Mouse (Mus musculus) CH12.LX (cell line): ENCODE data around the gene Mea1. TPM values are rescaled to one million over a fixed set of nuclear protein-coding genes. Genes with fewer than 3 reads are reported as not detected.
A peak's percentile ranks its signal among the peaks of the same experiment; 100 is the strongest.

ENCODE experiments used
- DNase-seq: peaks from one replicate; pipeline ENCODE4 v3.0.0-alpha.2; 2013; ENCODE audit errors: extremely low read depth
- H3K27ac ChIP-seq: 2 replicates; pipeline ENCODE4 v1.5.1; 2012; ENCODE audit warnings: low read depth, mild to moderate bottlenecking, control low read depth, moderate library complexity; ENCODE audit not compliant: insufficient read depth
- H3K27me3 ChIP-seq: replicated peaks from 2 replicates; pipeline ENCODE3; 2012; ENCODE audit warnings: inconsistent platforms
- H3K36me3 ChIP-seq, 2 experiments: replicated peaks in 1 of 2; 2 replicates each; pipeline versions ENCODE3 to v1.6.1; 2012; ENCODE audit warnings: inconsistent platforms in 1 of 2, low read length in 1 of 2, mild to moderate bottlenecking in 1 of 2, mixed read lengths in 1 of 2, moderate library complexity in 1 of 2; ENCODE audit not compliant: control insufficient read depth in 1 of 2, insufficient read depth in 1 of 2
- H3K4me1 ChIP-seq, 2 experiments: 2 replicates each; pipeline ENCODE4 v1.6.1; 2012; ENCODE audit warnings: inconsistent platforms in 1 of 2, moderate library complexity in 1 of 2; ENCODE audit not compliant: insufficient read depth in 2 of 2, control insufficient read depth in 1 of 2
- H3K4me2 ChIP-seq: 2 replicates; pipeline ENCODE4 v1.6.1; 2012; ENCODE audit warnings: low read depth, mild to moderate bottlenecking, control low read depth; ENCODE audit not compliant: poor library complexity, insufficient read depth, severe bottlenecking
- H3K4me3 ChIP-seq, 3 experiments: fragments of 150-350 bp in 1 of 3; sonication (generic) in 1 of 3; replicated peaks in 1 of 3; 2 replicates each; pipeline versions ENCODE3 to v1.5.1; 2011 to 2012; ENCODE audit warnings: low read depth in 2 of 3, low read length in 2 of 3, mild to moderate bottlenecking in 2 of 3, moderate library complexity in 2 of 3, control low read depth in 1 of 3, improper control_type of control experiment in 1 of 3, inconsistent platforms in 1 of 3, mixed read lengths in 1 of 3; ENCODE audit not compliant: poor library complexity in 1 of 3
- H3K79me2 ChIP-seq: replicated peaks from 2 replicates; pipeline ENCODE4 v1.6.1; 2012; ENCODE audit warnings: mild to moderate bottlenecking, moderate library complexity; ENCODE audit not compliant: control insufficient read depth, poor library complexity, insufficient read depth, severe bottlenecking; ENCODE audit errors: extremely low read depth
- H3K9ac ChIP-seq: 2 replicates; pipeline ENCODE4 v1.6.1; 2012; ENCODE audit warnings: low read depth, mild to moderate bottlenecking, control low read depth, moderate library complexity; ENCODE audit not compliant: insufficient read depth
- H3K9me3 ChIP-seq: replicated peaks from 2 replicates; pipeline ENCODE3; 2012; ENCODE audit warnings: low read length, inconsistent platforms, mixed read lengths
- BHLHE40 ChIP-seq: IDR thresholded peaks from 2 replicates; pipeline ENCODE4 v1.6.1; 2011; ENCODE audit warnings: mild to moderate bottlenecking, low read depth, low read length, improper control_type of control experiment
- CTCF ChIP-seq, 2 experiments: IDR thresholded peaks in 1 of 2; conservative IDR thresholded peaks in 1 of 2; 2 replicates each; pipeline ENCODE4 v1.5.1; 2011 to 2012; ENCODE audit warnings: low read depth in 2 of 2, low read length in 2 of 2, improper control_type of control experiment in 1 of 2, inconsistent platforms in 1 of 2, mild to moderate bottlenecking in 1 of 2, moderate library complexity in 1 of 2
- EP300 ChIP-seq: IDR thresholded peaks from 2 replicates; pipeline ENCODE4 v1.6.1; 2011; ENCODE audit warnings: low read length, improper control_type of control experiment
- ETS1 ChIP-seq: conservative IDR thresholded peaks from 2 replicates; pipeline ENCODE4 v1.6.1; 2012; ENCODE audit warnings: low read depth, mild to moderate bottlenecking, inconsistent platforms, low read length, improper control_type of control experiment, moderate library complexity
- IRF4 ChIP-seq: IDR thresholded peaks from 2 replicates; pipeline ENCODE4 v1.6.1; 2014; ENCODE audit warnings: low read depth, mild to moderate bottlenecking, inconsistent platforms, low read length, improper control_type of control experiment
- JUN ChIP-seq: IDR thresholded peaks from 2 replicates; pipeline ENCODE4 v1.6.1; 2011; ENCODE audit warnings: low read depth, mild to moderate bottlenecking, low read length, improper control_type of control experiment, moderate library complexity; ENCODE audit not compliant: insufficient read depth
- KAT2A ChIP-seq: IDR thresholded peaks from 2 replicates; pipeline ENCODE4 v1.6.1; 2012; ENCODE audit warnings: low read length, improper control_type of control experiment, inconsistent platforms; ENCODE audit not compliant: insufficient replicate concordance
- MAFK ChIP-seq: IDR thresholded peaks from 2 replicates; pipeline ENCODE4 v1.6.1; 2011; ENCODE audit warnings: low read length, improper control_type of control experiment; ENCODE audit not compliant: insufficient replicate concordance
- MAX ChIP-seq: IDR thresholded peaks from 2 replicates; pipeline ENCODE4 v1.6.1; 2011; ENCODE audit warnings: low read length, improper control_type of control experiment
- MEF2A ChIP-seq: IDR thresholded peaks from 2 replicates; pipeline ENCODE4 v1.6.1; 2014; ENCODE audit warnings: low read depth, mild to moderate bottlenecking, inconsistent platforms, low read length, improper control_type of control experiment, borderline replicate concordance
- MYC ChIP-seq: IDR thresholded peaks from 2 replicates; pipeline ENCODE4 v1.6.1; 2011; ENCODE audit warnings: low read depth, mild to moderate bottlenecking, improper control_type of control experiment, low read length
- NELFE ChIP-seq: IDR thresholded peaks from 2 replicates; pipeline ENCODE4 v1.6.1; 2011; ENCODE audit warnings: low read depth, low read length, improper control_type of control experiment
- PAX5 ChIP-seq: IDR thresholded peaks from 2 replicates; pipeline ENCODE4 v1.6.1; 2012; ENCODE audit warnings: low read length, inconsistent platforms, mixed read lengths
- POLR2A ChIP-seq: IDR thresholded peaks from 2 replicates; pipeline ENCODE4 v1.6.1; 2011; ENCODE audit warnings: low read depth, mild to moderate bottlenecking, improper control_type of control experiment, low read length
- POLR2AphosphoS2 ChIP-seq: IDR thresholded peaks from 2 replicates; pipeline ENCODE4 v1.6.1; 2011; ENCODE audit warnings: low read depth, low read length, improper control_type of control experiment
- RAD21 ChIP-seq: IDR thresholded peaks from 2 replicates; pipeline ENCODE4 v1.6.1; 2011; ENCODE audit warnings: low read depth, mild to moderate bottlenecking, low read length, improper control_type of control experiment, moderate library complexity
- RCOR1 ChIP-seq: conservative IDR thresholded peaks from 2 replicates; pipeline ENCODE4 v1.6.1; 2012; ENCODE audit warnings: low read depth, mild to moderate bottlenecking, inconsistent platforms, low read length, improper control_type of control experiment
- SIN3A ChIP-seq: IDR thresholded peaks from 2 replicates; pipeline ENCODE4 v1.6.1; 2012; ENCODE audit warnings: low read length, improper control_type of control experiment, inconsistent platforms
- TCF12 ChIP-seq: IDR thresholded peaks from 2 replicates; pipeline ENCODE4 v1.6.1; 2014; ENCODE audit warnings: low read depth, mild to moderate bottlenecking, inconsistent platforms, low read length, improper control_type of control experiment
- USF1 ChIP-seq: IDR thresholded peaks from 2 replicates; pipeline ENCODE4 v1.6.1; 2014; ENCODE audit warnings: low read depth, mild to moderate bottlenecking, inconsistent platforms, low read length, improper control_type of control experiment
- ZNF384 ChIP-seq: IDR thresholded peaks from 2 replicates; pipeline ENCODE4 v1.6.1; 2012; ENCODE audit warnings: low read depth, low read length, improper control_type of control experiment, inconsistent platforms
- dilution Hi-C: fragments of 300-500 bp; cut with MboI; formaldehyde crosslinking; loops from 2 replicates; pipeline ENCODE4 v1.14.3; 2020; ENCODE audit warnings: low sequenced_read_pairs; ENCODE audit not compliant: extremely low pct_unique_long_range_greater_than_20kb, extremely low pct_ligation_motif_present
- in situ Hi-C: fragments of 300-500 bp; cut with MboI; formaldehyde crosslinking; loops from 3 replicates; pipeline ENCODE4 v1.14.3; 2019; ENCODE audit warnings: low sequenced_read_pairs, low pct_ligation_motif_present, low pct_unique_long_range_greater_than_20kb, mixed read lengths
- polyA plus RNA-seq: library from polyadenylated mRNA; unstranded; fragments of >175 nt; gene quantifications from 2 replicates; pipeline ENCODE4 v1.2.1, GENCODE M21; 2012; ENCODE audit warnings: low read depth; ENCODE audit not compliant: insufficient read length
- total RNA-seq, 2 experiments: library from RNA; depleted of rRNA; stranded (reverse); fragments of 300-350 nt in 1 of 2; fragments of >200 nt in 1 of 2; gene quantifications; 2 replicates each; pipeline ENCODE4 v1.2.3; 2012 to 2014

Mea1 gene
- total and polyA plus RNA-seq, 3 experiments = 68.3 to 106 (median 86.1) TPM

- TF ChIP-seq ZNF384 = no peak
- TF ChIP-seq PAX5 = no peak
- no peak for TF ChIP-seq EP300
- TF ChIP-seq MAFK = no peak
- TF ChIP-seq MYC = 0 out of 2 replicates have a peak, but pooled peaks have one; percentile 30
- TF ChIP-seq KAT2A = peak; percentile 76; the same call in 1 of the 2 replicates
- TF ChIP-seq RCOR1 = no peak; the same call in 1 of the 2 replicates
- TF ChIP-seq POLR2AphosphoS2 = 0 out of 2 replicates have a peak, but pooled peaks have one; percentile 33
- TF ChIP-seq CTCF (conservative IDR thresholded peaks at IDR 0.05 in 1 of 2, IDR thresholded peaks at IDR 0.05 in 1 of 2; ENCODE audit: low read depth in 2 of 2, low read length in 2 of 2) = no peak
- TF ChIP-seq, all 38 proteins: peak for 16
Observed at GRCm38 (mm10) chr17:46710959-46711597, 32.5 kb downstream of the Mea1 start, which contains the start of gene Pex6 (continued).

GRCm38 (mm10) chr17:46711612-46712271, 33.1 kb downstream of the Mea1 start:
- dilution Hi-C loops = no loop called here
- Histone ChIP-seq H3K9me3 (peaks cover 10% of the 10 kb centered on the region), H3K27ac (peak overlapping the region; percentile 15), H3K4me1 (peaks cover 6 to 18% of the 10 kb centered on the region in 2 experiments), H3K4me2 (peak overlapping the region; percentile 86), H3K4me3 (peak overlapping the region; percentile 84 to 99 (median 87)), H3K79me2 (peaks cover 19% of the 10 kb centered on the region), H3K27me3 (no peaks in the 10 kb centered on the region), H3K36me3 (peaks cover 17 to 35% of the 10 kb centered on the region in 2 experiments), H3K9ac (peak overlapping the region; percentile 91)
- no peak for DNase-seq
- TF ChIP-seq MAFK = no peak
- in situ Hi-C loops = loop anchor here (5.0 kb wide), 1 partner anchor 59 kb away; the partner anchor contains the start of gene Cul7

GRCm38 (mm10) chr17:46712442-46712841, 33.8 kb downstream of the Mea1 start:
- no peak overlapping the region for H3K27ac ChIP-seq
- no peaks in the 10 kb centered on the region for H3K27me3 ChIP-seq
- dilution Hi-C loops (no loop called here), in situ Hi-C loops (loop anchor here (5.0 kb wide), 1 partner anchor 60 kb away; the partner anchor contains the start of gene Cul7)
- H3K4me1 ChIP-seq = peaks cover 6 to 18% of the 10 kb centered on the region in 2 experiments
- DNase-seq = no peak
- H3K9me3 ChIP-seq = peaks cover 10% of the 10 kb centered on the region
- peaks cover 19% of the 10 kb centered on the region for H3K79me2 ChIP-seq
- TF ChIP-seq USF1 = no peak
- no peak for TF ChIP-seq JUN
- TF ChIP-seq IRF4 = no peak
- TF ChIP-seq MYC = no peak
- no peak for TF ChIP-seq POLR2A
- TF ChIP-seq MAX = no peak
- TF ChIP-seq POLR2AphosphoS2 = no peak
- no peak for TF ChIP-seq NELFE
- no peak for TF ChIP-seq TCF12
- TF ChIP-seq RAD21 = no peak
- TF ChIP-seq ZNF384 = no peak
- TF ChIP-seq MEF2A = no peak
- no peak for TF ChIP-seq ETS1
- TF ChIP-seq BHLHE40 = no peak
- no peak for TF ChIP-seq CTCF (conservative IDR thresholded peaks at IDR 0.05 in 1 of 2, IDR thresholded peaks at IDR 0.05 in 1 of 2; ENCODE audit: low read depth in 2 of 2, low read length in 2 of 2)
- no peak for TF ChIP-seq SIN3A
- H3K4me3 ChIP-seq = peak overlapping the region; percentile 84 to 99 (median 87)
- H3K4me2 ChIP-seq = peak overlapping the region; percentile 86
- peaks cover 17 to 40% of the 10 kb centered on the region in 2 experiments for H3K36me3 ChIP-seq
- H3K9ac ChIP-seq = peak overlapping the region; percentile 91
